Mouse (Mus musculus) small intestine, adult 2 months (tissue): ENCODE measurements around the gene Alk. TPM values are rescaled to one million over a fixed set of nuclear protein-coding genes. Genes with fewer than 3 reads are reported as not detected.
A peak's percentile ranks its signal among the peaks of the same experiment; 100 is the strongest.

Experiments used
- H3K27ac ChIP-seq: fragments of 200-500 bp; 2 replicates; pipeline ENCODE4 v1.5.1; 2012; ENCODE audit warnings: low read depth, low read length, control low read depth, inconsistent platforms; ENCODE audit not compliant: insufficient read depth
- H3K27me3 ChIP-seq: fragments of 200-500 bp; 2 replicates; pipeline ENCODE4 v1.6.1; 2012; ENCODE audit warnings: mild to moderate bottlenecking, moderate library complexity, low read length, inconsistent platforms; ENCODE audit not compliant: control insufficient read depth, insufficient read depth
- H3K36me3 ChIP-seq: fragments of 200-500 bp; 2 replicates; pipeline ENCODE4 v1.6.1; 2012; ENCODE audit warnings: mild to moderate bottlenecking, low read length, control low read depth, inconsistent platforms; ENCODE audit not compliant: control insufficient read depth, insufficient read depth
- H3K4me1 ChIP-seq: fragments of 200-500 bp; 2 replicates; pipeline ENCODE4 v1.6.1; 2012; ENCODE audit warnings: low read length, inconsistent platforms, mixed read lengths; ENCODE audit not compliant: control insufficient read depth, insufficient read depth, insufficient read length
- H3K4me3 ChIP-seq: fragments of 200-500 bp; 2 replicates; pipeline ENCODE4 v1.5.1; 2012; ENCODE audit warnings: low read depth, mild to moderate bottlenecking, control low read depth, inconsistent platforms, low read length, moderate library complexity
- CTCF ChIP-seq: fragments of 200-500 bp; IDR thresholded peaks from 2 replicates; pipeline ENCODE4 v1.5.1; 2012; ENCODE audit warnings: low read depth, mild to moderate bottlenecking, control low read depth, inconsistent platforms, low read length, moderate library complexity, mixed read lengths; ENCODE audit not compliant: insufficient replicate concordance, insufficient read length; ENCODE audit errors: extremely low read depth
- POLR2A ChIP-seq: fragments of 200-500 bp; IDR thresholded peaks from 2 replicates; pipeline ENCODE4 v1.6.1; 2012; ENCODE audit warnings: low read depth, mild to moderate bottlenecking, control low read depth, inconsistent platforms, low read length, moderate library complexity
- WGBS: fragments of 180-500 bp; shearing (Covaris S2); methylation state at CpG from one replicate; pipeline ENCODE4 v1.1.7; 2018; 5-methylcytosine and 5-hydroxymethylcytosine counted together
- polyA plus RNA-seq: library from polyadenylated mRNA; depleted of rRNA; stranded (reverse); fragments of >200 nt; gene quantifications from 2 replicates; pipeline ENCODE4 v1.2.3, GENCODE M21; 2012; rRNA removed

Gene Alk
- polyA plus RNA-seq = 0.03 and 0.09 TPM in 2 replicates

- H3K4me1 ChIP-seq = peaks cover 3% of the 10 kb centered on the region; the same call in 1 of the 2 replicates
- H3K36me3 ChIP-seq = no peaks in the 10 kb centered on the region
- WGBS = 3% methylated on average over 32 of the region's 32 CpGs
- H3K27me3 ChIP-seq = peaks cover 18% of the 10 kb centered on the region
- no peak for TF ChIP-seq POLR2A
- no peak for TF ChIP-seq CTCF
- no peak within 1 kb of the TSS for H3K27ac ChIP-seq
- H3K4me3 ChIP-seq = peak within 1 kb of the TSS; percentile 1
Measured at GRCm38 (mm10) chr17:72604610-72604980, at the start of gene Alk. Alk (minus strand) TSS chr17:72604627.

GRCm38 (mm10) chr17:72652801-72653200, 48.4 kb upstream of the Alk start:
- Histone ChIP-seq H3K27me3 (no peaks in the 10 kb centered on the region), H3K4me1 (no peaks in the 10 kb centered on the region), H3K36me3 (no peaks in the 10 kb centered on the region), H3K27ac (no peak overlapping the region), H3K4me3 (no peak overlapping the region)
- TF ChIP-seq CTCF = no peak
- no peak for TF ChIP-seq POLR2A
- 46% methylated on average over 1 of the region's 1 CpGs for WGBS

- H3K27ac ChIP-seq = no peak overlapping the region
- no peaks in the 10 kb centered on the region for H3K27me3 ChIP-seq
- H3K36me3 ChIP-seq = no peaks in the 10 kb centered on the region
- 28% methylated on average over 6 of the region's 6 CpGs for WGBS
- TF ChIP-seq CTCF (no peak), POLR2A (no peak)
- no peaks in the 10 kb centered on the region for H3K4me1 ChIP-seq
- no peak overlapping the region for H3K4me3 ChIP-seq
Measured at GRCm38 (mm10) chr17:72648607-72649217, 44.3 kb upstream of the Alk start.

GRCm38 (mm10) chr17:72646167-72646566, 41.7 kb upstream of the Alk start:
- Histone ChIP-seq H3K4me1 (no peaks in the 10 kb centered on the region), H3K36me3 (no peaks in the 10 kb centered on the region), H3K27ac (no peak overlapping the region), H3K27me3 (no peaks in the 10 kb centered on the region), H3K4me3 (no peak overlapping the region)
- TF ChIP-seq POLR2A (no peak), CTCF (no peak)
- 72% methylated on average over 5 of the region's 5 CpGs for WGBS

GRCm38 (mm10) chr17:72640095-72640494, 35.7 kb upstream of the Alk start:
- H3K4me3 ChIP-seq = no peak overlapping the region
- no peaks in the 10 kb centered on the region for H3K27me3 ChIP-seq
- no peaks in the 10 kb centered on the region for H3K36me3 ChIP-seq
- H3K4me1 ChIP-seq = no peaks in the 10 kb centered on the region
- H3K27ac ChIP-seq = no peak overlapping the region
- no peak for TF ChIP-seq POLR2A
- 18% methylated on average over 4 of the region's 4 CpGs for WGBS

GRCm38 (mm10) chr17:72639400-72639799, 35.0 kb upstream of the Alk start:
- no peaks in the 10 kb centered on the region for H3K27me3 ChIP-seq
- no peaks in the 10 kb centered on the region for H3K36me3 ChIP-seq
- no peaks in the 10 kb centered on the region for H3K4me1 ChIP-seq
- WGBS = 79% methylated on average over 7 of the region's 7 CpGs
- TF ChIP-seq CTCF = no peak
- no peak for TF ChIP-seq POLR2A
- H3K27ac ChIP-seq = no peak overlapping the region
- H3K4me3 ChIP-seq = no peak overlapping the region

- H3K27me3 ChIP-seq = peaks cover 18% of the 10 kb centered on the region
- H3K27ac ChIP-seq = no peak overlapping the region
- H3K4me1 ChIP-seq = peaks cover 3% of the 10 kb centered on the region; the same call in 1 of the 2 replicates
- H3K36me3 ChIP-seq = no peaks in the 10 kb centered on the region
- TF ChIP-seq POLR2A (no peak), CTCF (peak; percentile 49; the same call in 1 of the 2 replicates)
- WGBS = 15% methylated on average over 4 of the region's 4 CpGs
- no peak overlapping the region for H3K4me3 ChIP-seq
Measured at GRCm38 (mm10) chr17:72606251-72606650, 1.8 kb upstream of the Alk start.
